Mouse (Mus musculus) cerebellum, adult 2 months (tissue): ENCODE data around the gene Spag9.

Experiments used
- CTCF ChIP-seq: fragments of 200-500 bp; IDR thresholded peaks from 2 replicates; pipeline ENCODE4 v1.5.1; 2011; ENCODE audit warnings: low read depth, mild to moderate bottlenecking, control low read depth, low read length, moderate library complexity, borderline replicate concordance; ENCODE audit not compliant: insufficient read depth
- POLR2A ChIP-seq: fragments of 200-500 bp; IDR thresholded peaks from 2 replicates; pipeline ENCODE4 v1.6.1; 2011; ENCODE audit warnings: low read length, control low read depth, borderline replicate concordance; ENCODE audit not compliant: insufficient read depth

DNA sequence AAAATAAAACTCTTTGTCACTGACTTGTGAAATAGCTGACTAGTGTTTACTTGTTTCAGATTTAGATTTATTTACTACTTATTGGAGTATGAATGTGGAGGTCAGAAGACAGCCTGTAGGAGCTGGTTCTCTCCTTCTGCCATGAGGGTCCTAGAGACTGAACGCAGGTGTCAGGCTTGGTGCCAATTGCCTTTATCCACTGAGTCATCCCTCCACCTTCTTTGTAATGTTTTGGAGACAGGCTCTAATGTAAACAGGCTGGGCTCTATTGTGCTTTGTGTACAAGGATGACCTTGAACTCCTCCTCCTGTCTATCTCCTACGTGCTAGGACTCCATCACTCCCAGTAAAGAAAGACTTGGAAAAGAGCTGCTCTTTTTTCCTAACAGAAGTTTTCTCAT, 51.4 kb downstream of the Spag9 start:
- no peak for TF ChIP-seq CTCF
- no peak for TF ChIP-seq POLR2A
